Mouse (Mus musculus) right cerebral cortex, postnatal 36 days (tissue): ENCODE data around the gene Shank2.

ENCODE experiments used
- DNase-seq, 2 experiments: peaks; one replicate each; pipeline ENCODE4 v3.0.0; 2022; ENCODE audit warnings: low spot score in 2 of 2, mixed read lengths in 1 of 2

Shank2 gene

GRCm38 (mm10) chr7:144268778-144269177, 267.1 kb downstream of the Shank2 start:
- DNase-seq = no peak

- DNase-seq = no peak
These were observed 269.3 kb downstream of the Shank2 start for GRCm38 (mm10) chr7:144271074-144271473.

- DNase-seq = no peak
These were observed 277.0 kb downstream of the Shank2 start for GRCm38 (mm10) chr7:144278703-144279102.

- peak in 1 of 2 experiments; percentile 41 for DNase-seq
These were observed 282.0 kb downstream of the Shank2 start for GRCm38 (mm10) chr7:144283701-144284100.

- peak; percentile 71 to 76 for DNase-seq
These were observed 282.7 kb downstream of the Shank2 start for GRCm38 (mm10) chr7:144284241-144285065.

- no peak for DNase-seq
These were observed 283.4 kb downstream of the Shank2 start for GRCm38 (mm10) chr7:144285066-144285633.

GRCm38 (mm10) chr7:144285912-144286311, 284.2 kb downstream of the Shank2 start:
- DNase-seq = no peak

GRCm38 (mm10) chr7:144287991-144288390, 286.3 kb downstream of the Shank2 start:
- DNase-seq = no peak

GRCm38 (mm10) chr7:144291478-144291877, 289.8 kb downstream of the Shank2 start:
- DNase-seq = no peak

- DNase-seq = no peak
These were observed 291.9 kb downstream of the Shank2 start for GRCm38 (mm10) chr7:144293611-144294010.

- no peak for DNase-seq
These were observed 292.8 kb downstream of the Shank2 start for GRCm38 (mm10) chr7:144294239-144295200.

GRCm38 (mm10) chr7:144299351-144299750, 297.6 kb downstream of the Shank2 start:
- no peak for DNase-seq

- DNase-seq = no peak
These were observed 299.9 kb downstream of the Shank2 start for GRCm38 (mm10) chr7:144301646-144302045.

- DNase-seq = no peak
These were observed 300.8 kb downstream of the Shank2 start for GRCm38 (mm10) chr7:144302498-144302897.

GRCm38 (mm10) chr7:144307853-144308409, 306.2 kb downstream of the Shank2 start:
- DNase-seq = no peak

- DNase-seq = no peak
These were observed 312.8 kb downstream of the Shank2 start for GRCm38 (mm10) chr7:144314438-144315105.

- DNase-seq = no peak
These were observed 314.5 kb downstream of the Shank2 start for GRCm38 (mm10) chr7:144316224-144316623.

GRCm38 (mm10) chr7:144316797-144317196, 315.1 kb downstream of the Shank2 start:
- DNase-seq = peak; percentile 80 to 87

- DNase-seq = no peak
These were observed 322.3 kb downstream of the Shank2 start for GRCm38 (mm10) chr7:144324077-144324476.

GRCm38 (mm10) chr7:144324861-144325260, 323.1 kb downstream of the Shank2 start:
- no peak for DNase-seq

GRCm38 (mm10) chr7:144325603-144326002, 323.9 kb downstream of the Shank2 start:
- peak; percentile 77 to 84 for DNase-seq
